Mouse (Mus musculus) erythroblast, adult 5-6 weeks (primary cell): ENCODE measurements at regions not wholly inside any gene's neighbourhood (a gene's known extent, or its start where the extent isn't known, plus 50 kb on each side); places are given as distances from the start of the nearest gene placed in this dataset.

Experiments used
- ATAC-seq: replicated peaks from 2 replicates; pipeline ENCODE4 v1.8.0; 2016; ENCODE audit warnings: moderate number of reproducible peaks, mild to moderate bottlenecking, moderate TSS enrichment, inconsistent platforms; ENCODE audit not compliant: poor library complexity, low FRiP score, severe bottlenecking

DNA sequence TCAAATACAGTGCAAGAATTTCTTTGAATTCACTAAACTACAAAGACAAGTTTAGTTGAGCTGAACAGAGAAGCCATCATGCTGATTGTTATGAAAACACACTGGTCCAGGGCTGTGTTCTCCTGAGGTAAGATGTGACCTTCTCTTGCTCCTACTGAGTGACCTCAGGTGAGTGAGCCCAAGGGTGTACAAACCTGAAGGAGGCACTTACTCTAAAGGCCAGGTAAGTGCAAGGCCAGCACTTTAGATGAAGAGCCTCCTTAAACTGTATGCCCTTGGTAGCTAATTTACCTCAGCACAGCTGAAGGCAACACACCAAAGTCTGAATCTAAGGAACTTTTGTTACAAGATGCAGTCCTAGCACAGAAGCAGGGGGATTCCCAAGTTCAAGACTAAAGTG, 128.7 kb upstream of the Lef1 start:
- ATAC-seq = no peak

DNA sequence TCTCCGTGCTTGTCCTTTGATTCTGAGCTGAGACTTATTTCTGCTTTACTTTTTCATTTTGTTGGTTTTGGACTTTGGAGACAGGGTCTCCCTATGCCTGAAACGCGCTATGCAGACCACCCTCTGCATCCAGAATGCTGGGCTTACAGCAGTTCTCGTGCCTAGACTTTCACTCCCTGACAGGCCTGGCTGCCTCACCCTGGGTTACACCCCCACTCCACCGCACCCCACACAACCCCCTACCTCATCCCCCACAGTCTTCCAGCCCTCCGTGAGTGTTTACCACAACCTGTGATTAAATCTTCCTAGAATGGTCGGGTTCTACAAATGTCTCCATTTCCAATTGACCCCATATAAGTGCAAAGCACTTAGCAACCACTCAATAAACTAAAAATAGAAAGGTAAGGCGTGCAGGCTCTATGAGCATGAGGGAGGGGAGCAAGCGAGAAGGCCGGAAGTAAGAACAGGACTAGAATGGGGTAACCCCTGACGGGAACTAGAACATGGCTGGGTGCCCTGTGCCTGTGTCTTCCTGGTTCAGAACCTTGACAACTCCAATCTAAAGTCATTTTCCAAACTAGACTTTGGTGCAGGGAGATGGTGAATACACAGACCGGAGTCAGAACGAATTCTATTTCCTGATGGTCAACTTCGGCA, 131.2 kb upstream of the Lef1 start:
- ATAC-seq = no peak

GRCm38 (mm10) chr3:130977921-130978700, 132.2 kb upstream of the Lef1 start:
- ATAC-seq = no peak

DNA sequence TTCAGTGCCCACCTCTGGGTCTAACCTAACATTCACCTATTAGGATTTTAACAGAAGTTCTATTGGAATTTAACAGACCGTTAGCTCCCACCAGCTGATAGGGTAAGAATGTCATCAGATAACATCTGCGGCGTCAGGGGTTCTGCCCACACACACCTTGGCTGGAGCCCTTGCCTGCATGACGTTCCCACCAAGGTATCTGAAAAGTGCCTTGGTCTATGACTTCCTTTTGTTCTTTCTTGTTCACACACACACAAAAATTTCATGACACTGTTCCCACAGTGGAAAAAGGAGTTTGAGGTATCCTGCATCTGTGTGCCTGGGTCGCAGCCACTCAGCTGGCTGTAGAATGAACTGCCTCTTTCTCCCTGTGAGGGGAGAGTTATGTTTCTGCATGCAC, 134.1 kb upstream of the Lef1 start:
- ATAC-seq = no peak

GRCm38 (mm10) chr3:130975291-130975690, 135.0 kb upstream of the Lef1 start:
- ATAC-seq = no peak

GRCm38 (mm10) chr3:130972126-130972525, 138.1 kb upstream of the Lef1 start:
- ATAC-seq = no peak

- no peak for ATAC-seq
Observed at GRCm38 (mm10) chr3:130965275-130965674, 145.0 kb upstream of the Lef1 start.

- no peak for ATAC-seq
Observed at GRCm38 (mm10) chr3:130964088-130964487, 146.2 kb upstream of the Lef1 start.

- ATAC-seq = no peak
Observed at GRCm38 (mm10) chr3:130963625-130964024, 146.6 kb upstream of the Lef1 start.

DNA sequence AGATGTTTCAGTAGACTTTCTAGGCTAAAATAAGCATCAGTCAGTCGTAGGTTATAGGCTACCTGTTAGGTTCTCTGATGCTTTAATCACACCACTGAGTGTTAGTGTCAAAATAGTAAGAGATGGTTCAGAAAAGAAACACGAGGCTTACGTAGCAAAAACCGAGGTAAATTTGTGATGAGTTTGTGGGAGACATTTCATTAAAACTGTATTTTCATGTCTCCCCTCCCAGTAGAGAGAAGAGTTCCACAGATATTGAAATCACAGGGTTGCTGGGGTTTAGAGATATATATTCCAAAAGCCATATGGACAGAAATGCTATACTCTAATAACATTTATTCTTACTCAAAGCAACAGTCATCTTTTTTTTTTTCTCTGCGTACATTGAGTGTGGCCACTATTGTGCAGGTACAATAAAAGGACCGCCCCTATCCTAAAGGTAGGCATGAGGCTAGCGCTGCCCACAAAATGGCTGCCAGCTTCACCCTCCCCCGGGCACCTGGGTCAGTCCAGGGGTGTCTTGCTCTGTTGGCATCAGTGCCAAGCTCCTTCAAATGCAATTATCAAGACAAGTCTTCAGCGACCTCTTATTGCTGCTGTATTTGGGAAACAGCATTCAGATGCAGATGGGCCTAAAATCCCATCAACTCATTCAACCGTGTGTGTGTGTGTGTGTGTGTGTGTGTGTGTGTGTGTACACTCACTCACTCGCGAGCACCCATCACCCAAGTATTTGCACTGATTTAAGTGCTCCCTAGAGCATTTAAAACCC, 147.4 kb upstream of the Lef1 start:
- no peak for ATAC-seq

DNA sequence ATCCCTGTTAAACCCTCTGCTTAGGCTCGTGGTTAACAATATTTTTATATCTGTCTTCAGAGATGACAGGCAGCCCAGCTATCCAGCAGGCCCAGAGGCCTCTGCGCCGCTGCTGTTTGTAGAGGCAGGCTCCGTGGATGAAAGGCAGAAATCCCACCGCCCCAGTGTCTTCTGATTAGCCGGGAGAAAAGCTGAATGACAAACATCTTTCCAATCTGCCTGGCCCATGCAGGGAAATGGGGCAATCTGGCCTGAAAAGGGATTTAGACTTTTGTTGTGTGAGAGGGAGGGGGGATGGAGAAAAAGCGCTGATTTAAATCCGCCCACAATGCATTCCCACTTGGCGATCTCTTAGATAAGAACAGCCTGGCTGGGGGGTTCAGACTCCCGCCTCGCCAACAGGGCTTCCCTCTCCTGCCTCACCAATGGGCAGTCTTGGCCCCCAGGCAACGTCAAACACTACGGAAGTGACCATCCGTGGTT, 148.1 kb upstream of the Lef1 start:
- ATAC-seq = no peak

- ATAC-seq = no peak
Observed at GRCm38 (mm10) chr3:130961704-130962103, 148.6 kb upstream of the Lef1 start.

DNA sequence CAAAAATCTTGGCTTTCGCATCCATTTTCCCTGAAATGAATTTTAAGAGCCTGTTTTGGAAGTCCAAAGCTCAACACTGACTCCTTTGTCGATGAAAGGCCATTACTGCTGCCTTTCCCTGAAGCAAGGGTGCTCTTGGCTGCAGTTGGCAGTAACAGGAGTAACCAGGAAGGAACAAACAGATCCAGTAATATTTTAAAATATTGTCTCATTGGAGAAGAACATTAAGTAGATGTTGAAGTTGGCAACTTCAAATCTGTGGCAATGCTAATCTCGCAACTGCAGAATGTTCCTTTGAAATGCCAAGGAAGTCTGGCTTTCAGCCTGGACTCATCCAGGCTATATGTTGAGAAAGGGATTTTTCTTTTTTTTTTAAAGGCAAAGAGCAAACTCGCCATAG, 154.3 kb upstream of the Lef1 start:
- no peak for ATAC-seq

GRCm38 (mm10) chr3:130951381-130951780, 158.9 kb upstream of the Lef1 start:
- ATAC-seq = no peak

DNA sequence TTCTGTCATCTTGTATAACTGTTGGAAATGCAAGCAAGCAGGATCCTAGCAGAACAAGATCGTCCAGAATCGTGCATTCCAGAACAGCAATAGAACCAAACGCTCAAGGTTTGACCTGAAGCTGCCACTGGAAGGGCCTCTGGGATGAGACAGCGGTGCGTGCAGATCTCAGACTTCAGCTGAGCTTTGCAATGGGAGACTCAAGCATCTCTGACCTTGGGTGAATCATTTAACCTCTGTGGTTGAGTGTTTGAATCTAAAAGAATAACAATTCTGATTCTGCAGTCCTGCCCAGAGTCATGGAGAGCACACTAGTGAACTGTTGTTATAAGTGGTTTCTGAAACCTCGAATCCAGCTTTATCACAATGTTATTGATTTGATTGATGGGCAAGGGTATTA, 159.4 kb upstream of the Lef1 start:
- ATAC-seq = no peak

- ATAC-seq = no peak
Observed at GRCm38 (mm10) chr3:130947880-130948279, 162.4 kb upstream of the Lef1 start.

- ATAC-seq = no peak
Observed at GRCm38 (mm10) chr3:130947277-130947606, 163.0 kb upstream of the Lef1 start.

- ATAC-seq = no peak
Observed at GRCm38 (mm10) chr3:130946576-130947276, 163.5 kb upstream of the Lef1 start.

DNA sequence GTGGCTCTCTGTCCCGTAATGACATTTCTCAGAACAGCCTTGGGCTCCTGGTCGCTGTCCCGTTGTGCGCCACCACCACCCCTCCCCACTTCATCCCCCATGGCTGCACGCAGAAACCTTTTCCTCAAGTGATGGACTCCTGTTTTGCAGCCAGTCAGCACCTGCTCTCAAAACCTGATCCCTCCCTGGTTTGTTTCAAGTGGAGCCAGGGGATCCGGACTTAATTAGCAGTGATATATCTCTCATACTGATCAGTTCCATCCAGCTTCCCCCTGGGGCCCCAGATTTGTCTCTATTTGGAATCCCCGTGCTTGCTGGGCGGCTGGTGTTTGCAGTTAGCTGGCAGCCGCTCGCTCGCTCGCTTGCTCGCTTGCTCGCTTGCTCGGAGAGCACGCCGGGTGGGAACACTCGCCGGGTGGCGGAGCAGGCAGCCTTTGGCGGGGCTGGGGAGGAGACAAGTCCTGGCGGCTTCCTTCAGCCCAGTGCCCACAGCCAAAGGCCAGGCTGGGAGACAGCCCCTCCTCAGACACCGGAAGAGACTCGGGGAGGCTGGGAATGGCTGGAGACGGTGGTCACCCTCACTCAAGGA, 164.3 kb upstream of the Lef1 start:
- no peak for ATAC-seq

DNA sequence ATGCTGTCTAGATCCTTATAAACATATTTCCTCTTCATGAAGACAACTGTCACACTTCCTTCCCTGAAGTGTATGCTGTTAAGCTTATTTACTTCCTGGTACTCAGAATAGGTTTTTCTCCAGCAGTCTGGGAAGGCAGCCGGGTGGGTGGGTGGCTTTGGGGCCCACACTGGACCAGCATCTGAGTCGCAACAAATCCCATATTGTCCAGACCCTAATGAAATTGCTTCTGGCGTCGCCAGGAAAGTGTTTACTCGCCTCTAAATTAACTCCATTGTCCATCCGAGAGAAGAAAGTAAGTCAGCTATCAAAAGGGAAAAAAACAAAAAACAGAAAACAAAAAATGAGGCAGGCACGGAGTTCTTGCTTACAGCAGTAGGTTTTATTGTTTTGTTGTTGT, 164.9 kb upstream of the Lef1 start:
- ATAC-seq = no peak
